Mouse (Mus musculus) heart, embryonic 14.5 days (tissue): Measurements from ENCODE around the gene Flywch1. TPM values are rescaled to one million over a fixed set of nuclear protein-coding genes. Genes with fewer than 3 reads are reported as not detected.

Source experiments
- ATAC-seq: fragments of 200-750 bp; cut with Nextera tagmentation; 2 replicates; pipeline ENCODE4 v1.8.0; 2017; ENCODE audit warnings: low read depth, moderate TSS enrichment; ENCODE audit not compliant: insufficient number of reproducible peaks, insufficient read depth, low FRiP score
- H3K27ac ChIP-seq, 2 experiments: fragments of 200-500 bp in 1 of 2; fragments of 300-500 bp in 1 of 2; sonication (generic) in 1 of 2; replicated peaks in 1 of 2; 2 replicates each; pipeline ENCODE4 v1.5.1; 2012 to 2014; ENCODE audit warnings: low read depth in 2 of 2, low read length in 2 of 2, control low read depth in 1 of 2, mild to moderate bottlenecking in 1 of 2, mixed read lengths in 1 of 2; ENCODE audit not compliant: control insufficient read depth in 1 of 2, insufficient read depth in 1 of 2
- H3K27me3 ChIP-seq: fragments of 300-500 bp; sonication (generic); 2 replicates; pipeline ENCODE4 v1.6.1; 2014; ENCODE audit warnings: mild to moderate bottlenecking, low read length, control low read depth; ENCODE audit not compliant: control insufficient read depth, insufficient read depth
- H3K36me3 ChIP-seq: fragments of 300-500 bp; sonication (generic); 2 replicates; pipeline ENCODE4 v1.6.1; 2014; ENCODE audit warnings: mild to moderate bottlenecking, control low read depth, low read length, mixed read lengths; ENCODE audit not compliant: control insufficient read depth, insufficient read depth
- H3K4me1 ChIP-seq, 2 experiments: fragments of 200-500 bp in 1 of 2; fragments of 300-500 bp in 1 of 2; sonication (generic) in 1 of 2; 2 replicates each; pipeline ENCODE4 v1.6.1; 2012 to 2014; ENCODE audit warnings: low read length in 2 of 2, control low read depth in 1 of 2, mixed read lengths in 1 of 2; ENCODE audit not compliant: control insufficient read depth in 2 of 2, insufficient read depth in 2 of 2
- H3K4me2 ChIP-seq: fragments of 300-500 bp; sonication (generic); 2 replicates; pipeline ENCODE4 v1.6.1; 2014; ENCODE audit warnings: mild to moderate bottlenecking, low read length
- H3K4me3 ChIP-seq, 2 experiments: fragments of 200-500 bp in 1 of 2; fragments of 300-500 bp in 1 of 2; sonication (generic) in 1 of 2; 2 replicates each; pipeline ENCODE4 v1.5.1; 2012 to 2014; ENCODE audit warnings: low read length in 2 of 2, mild to moderate bottlenecking in 2 of 2, control low read depth in 1 of 2, low read depth in 1 of 2, moderate library complexity in 1 of 2; ENCODE audit not compliant: control insufficient read depth in 1 of 2, insufficient read depth in 1 of 2
- H3K9ac ChIP-seq: fragments of 300-500 bp; sonication (generic); 2 replicates; pipeline ENCODE4 v1.6.1; 2014; ENCODE audit warnings: mild to moderate bottlenecking, low read length
- H3K9me3 ChIP-seq: fragments of 300-500 bp; sonication (generic); 2 replicates; pipeline ENCODE4 v1.6.1; 2016; ENCODE audit warnings: low read length, control low read depth; ENCODE audit not compliant: control insufficient read depth
- WGBS: fragments of 180-500 bp; shearing (Covaris S2); extraction: QIAGEN DNeasy Blood & Tissue Kit; methylation state at CpG from one replicate; pipeline ENCODE4 v1.1.7; 2014; 5-methylcytosine and 5-hydroxymethylcytosine counted together
- polyA plus RNA-seq: library from polyadenylated mRNA; unstranded; fragments of >200 nt; fragmentation: Nextera tagmentation; extraction: Ambion mirVana; gene quantifications from 2 replicates; pipeline ENCODE4 v1.2.1, GENCODE M21; 2014

The Flywch1 gene
- polyA plus RNA-seq, 1 experiment from 2014 or later: 42.4 TPM

DNA sequence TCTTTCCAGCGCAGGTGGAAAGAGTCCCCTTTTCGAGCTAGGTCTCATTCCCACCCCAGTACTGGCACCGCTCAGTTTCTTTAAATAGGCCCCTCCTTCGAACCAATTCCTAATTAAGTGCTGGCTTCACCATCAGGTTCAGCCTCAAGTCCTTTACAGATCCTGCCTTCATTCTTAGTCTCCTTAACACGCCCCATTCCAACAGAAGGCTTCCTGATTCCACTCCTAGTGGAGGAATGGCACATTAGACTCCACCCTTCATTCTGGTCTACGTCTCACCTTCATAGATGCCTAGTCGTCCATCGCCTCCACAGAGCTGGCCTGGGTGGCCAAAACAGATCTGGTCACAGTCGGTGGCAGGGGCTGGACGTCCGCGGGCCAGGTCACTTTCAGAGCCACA is 28.5 kb downstream of the Flywch1 start:
- peaks cover 15 to 37% of the 10 kb centered on the region in 2 experiments; a peak in 3 of 4 replicates for H3K4me1 ChIP-seq
- H3K4me2 ChIP-seq: no peak overlapping the region
- H3K4me3 ChIP-seq: no peak overlapping the region
- H3K9me3 ChIP-seq: no peaks in the 10 kb centered on the region
- H3K27me3 ChIP-seq: peaks cover 79% of the 10 kb centered on the region
- no peak overlapping the region for H3K9ac ChIP-seq
- H3K36me3 ChIP-seq: no peaks in the 10 kb centered on the region
- H3K27ac ChIP-seq: no peak overlapping the region
- no peak for ATAC-seq
- 64% methylated on average over 12 of the region's 12 CpGs for WGBS

GRCm38 (mm10) chr17:23742210-23742793 is 29.1 kb downstream of the Flywch1 start:
- Histone ChIP-seq H3K36me3 (no peaks in the 10 kb centered on the region), H3K4me3 (peak overlapping the region; percentile 6; a peak in 2 of 4 replicates), H3K4me2 (peak overlapping the region; percentile 45), H3K9ac (no peak overlapping the region), H3K27me3 (peaks cover 78% of the 10 kb centered on the region), H3K27ac (no peak overlapping the region), H3K9me3 (no peaks in the 10 kb centered on the region), H3K4me1 (peaks cover 15 to 37% of the 10 kb centered on the region in 2 experiments; a peak in 3 of 4 replicates)
- ATAC-seq: no peak
- WGBS: 8% methylated on average over 44 of the region's 44 CpGs

DNA sequence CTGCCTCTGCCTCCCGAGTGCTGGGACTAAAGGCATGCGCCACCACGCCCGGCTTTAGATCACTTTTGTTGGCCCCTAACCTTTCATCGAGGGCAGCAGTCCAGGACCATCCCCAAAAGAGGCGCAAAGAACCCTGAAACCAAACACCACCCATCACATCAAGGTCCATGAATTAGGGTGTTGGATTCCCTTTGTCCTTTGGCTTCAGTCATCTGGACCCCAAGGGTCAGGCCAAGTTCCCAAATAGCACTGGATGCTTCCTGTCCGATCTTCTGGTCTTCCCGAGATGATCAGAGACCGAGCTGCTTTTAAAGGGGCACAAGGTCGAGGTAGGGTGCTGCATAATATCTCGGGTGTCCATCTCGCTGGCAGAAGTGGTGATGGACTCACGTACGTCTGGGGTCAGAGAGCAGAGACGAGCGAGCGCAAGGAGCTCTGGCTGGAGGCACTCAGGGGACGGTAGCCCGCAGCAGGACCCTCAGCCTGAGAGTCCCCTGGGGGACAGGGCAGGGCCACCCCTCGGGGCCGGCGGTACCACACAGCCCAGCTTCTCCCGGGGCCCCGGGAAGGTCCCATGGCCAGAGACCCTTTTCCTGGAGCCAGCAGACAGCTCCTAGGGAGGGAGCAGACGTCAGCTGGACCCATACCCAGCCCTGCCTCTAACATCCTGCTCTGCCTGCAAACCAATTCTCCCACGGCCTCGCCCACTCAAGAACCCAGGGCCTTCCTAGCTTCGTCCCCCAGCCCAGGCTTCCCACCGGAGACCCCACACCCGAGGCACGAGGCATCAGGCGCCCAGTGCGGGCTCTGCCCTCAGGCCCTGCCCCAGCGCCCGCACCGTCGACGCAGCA is 29.8 kb downstream of the Flywch1 start:
- Histone ChIP-seq H3K9me3 (no peaks in the 10 kb centered on the region), H3K36me3 (no peaks in the 10 kb centered on the region), H3K4me3 (no peak overlapping the region), H3K9ac (no peak overlapping the region), H3K4me2 (no peak overlapping the region), H3K4me1 (peaks cover 15 to 37% of the 10 kb centered on the region in 2 experiments; a peak in 3 of 4 replicates), H3K27ac (no peak overlapping the region), H3K27me3 (peaks cover 71% of the 10 kb centered on the region)
- 45% methylated on average over 38 of the region's 38 CpGs for WGBS
- no peak for ATAC-seq

- H3K27me3 ChIP-seq: peaks cover 61% of the 10 kb centered on the region
- H3K9me3 ChIP-seq: no peaks in the 10 kb centered on the region
- H3K4me2 ChIP-seq: peak within 1 kb of the TSS; percentile 99
- WGBS: 7% methylated on average over 13 of the region's 13 CpGs
- H3K9ac ChIP-seq: peak within 1 kb of the TSS; percentile 77
- peak within 1 kb of the TSS; percentile 68 to 76 for H3K4me3 ChIP-seq
- 0 out of 2 replicates have a peak, but pooled peaks cover 6% of the 10 kb centered on the region for H3K36me3 ChIP-seq
- no peak for ATAC-seq
- peak within 1 kb of the TSS in 1 of 2 experiments; percentile 47; a peak in 1 of 4 replicates for H3K27ac ChIP-seq
- peaks cover 14 to 30% of the 10 kb centered on the region in 2 experiments; a peak in 3 of 4 replicates for H3K4me1 ChIP-seq
These were observed 30.8 kb downstream of the Flywch1 start, which contains the start of gene Paqr4 for GRCm38 (mm10) chr17:23740598-23741021. Gene Paqr4 (minus strand): TSS chr17:23740867.

- Histone ChIP-seq H3K4me2 (peak overlapping the region; percentile 99), H3K36me3 (0 out of 2 replicates have a peak, but pooled peaks cover 9% of the 10 kb centered on the region), H3K27me3 (peaks cover 57% of the 10 kb centered on the region), H3K4me1 (peaks cover 9 to 26% of the 10 kb centered on the region in 2 experiments; a peak in 3 of 4 replicates), H3K4me3 (peak overlapping the region; percentile 68 to 76), H3K9ac (peak overlapping the region; percentile 77), H3K9me3 (no peaks in the 10 kb centered on the region), H3K27ac (peak overlapping the region in 1 of 2 experiments; percentile 47; a peak in 1 of 4 replicates)
- ATAC-seq: peak; percentile 75
- 0% methylated on average over 40 of the region's 46 CpGs for WGBS
These were observed 31.2 kb downstream of the Flywch1 start for GRCm38 (mm10) chr17:23740136-23740584.

DNA sequence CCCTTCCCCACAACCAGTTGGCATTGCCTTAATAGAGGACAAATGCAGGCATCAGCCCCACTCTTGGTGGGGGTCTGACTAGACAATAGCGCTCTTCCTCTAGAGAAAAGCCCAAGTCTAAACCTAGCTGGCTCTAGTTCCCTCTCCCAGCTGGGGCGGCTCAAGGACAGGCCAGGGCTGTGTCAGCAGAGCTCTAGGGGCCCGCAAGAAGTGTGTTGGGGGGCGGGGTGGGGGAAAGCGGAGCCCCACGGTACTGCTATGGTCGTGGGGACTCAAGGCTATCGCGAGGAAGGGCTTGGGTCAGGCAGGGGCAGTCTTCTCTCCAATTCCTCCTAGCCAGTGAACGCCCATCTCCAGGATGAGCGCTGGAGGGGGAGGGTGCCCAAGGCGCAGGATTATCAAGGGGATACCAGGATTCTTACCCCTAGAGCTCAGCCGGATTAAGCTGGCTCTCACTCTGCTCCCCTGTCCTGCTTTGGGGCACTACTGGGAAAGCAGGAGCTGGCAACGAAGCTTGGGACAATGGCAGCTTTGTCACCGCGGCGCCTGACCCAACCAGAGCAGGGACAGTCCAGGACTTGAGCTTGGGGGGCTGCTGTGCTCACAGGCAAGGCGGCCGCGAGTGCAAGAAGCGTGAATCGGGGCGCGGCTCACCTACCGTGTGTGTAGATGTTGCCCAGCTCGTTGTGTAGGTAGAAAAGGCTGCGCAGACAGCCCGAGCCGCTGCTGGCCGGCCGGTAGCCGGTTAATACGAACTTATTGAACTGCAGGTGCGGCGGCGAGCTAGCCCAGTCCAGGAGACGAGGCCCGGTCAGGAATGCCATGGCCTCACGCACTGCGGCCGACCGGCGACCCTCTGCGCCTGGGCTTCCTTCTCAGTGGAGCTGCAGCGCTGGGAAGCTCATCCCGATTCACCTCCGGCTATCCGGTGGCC is 31.9 kb downstream of the Flywch1 start:
- ATAC-seq: no peak
- WGBS: 2% methylated on average over 48 of the region's 48 CpGs
- Histone ChIP-seq H3K9me3 (no peaks in the 10 kb centered on the region), H3K9ac (peak overlapping the region; percentile 77), H3K4me3 (peak overlapping the region; percentile 68 to 76), H3K4me2 (peak overlapping the region; percentile 99), H3K4me1 (peaks cover 7 to 19% of the 10 kb centered on the region in 2 experiments; a peak in 3 of 4 replicates), H3K27me3 (peaks cover 50% of the 10 kb centered on the region), H3K36me3 (0 out of 2 replicates have a peak, but pooled peaks cover 9% of the 10 kb centered on the region), H3K27ac (peak overlapping the region in 1 of 2 experiments; percentile 47; a peak in 1 of 4 replicates)
